Mouse (Mus musculus) neural tube, embryonic 14.5 days (tissue): ENCODE data around the gene Grik4. TPM values are rescaled to one million over a fixed set of nuclear protein-coding genes. Genes with fewer than 3 reads are reported as not detected.

Experiments used
- ATAC-seq: fragments of 200-750 bp; cut with Nextera tagmentation; 2 replicates; pipeline ENCODE4 v1.8.0; 2017; ENCODE audit warnings: low read depth, mild to moderate bottlenecking, moderate TSS enrichment, moderate library complexity
- H3K27ac ChIP-seq: fragments of 300-500 bp; sonication (generic); 2 replicates; pipeline ENCODE4 v1.5.1; 2014; ENCODE audit warnings: low read depth, mild to moderate bottlenecking, control low read depth, low read length, moderate library complexity, mixed read lengths
- H3K27me3 ChIP-seq: fragments of 300-500 bp; sonication (generic); 2 replicates; pipeline ENCODE4 v1.6.1; 2014; ENCODE audit warnings: low read length; ENCODE audit not compliant: control insufficient read depth, insufficient read depth
- H3K36me3 ChIP-seq: fragments of 300-500 bp; sonication (generic); 2 replicates; pipeline ENCODE4 v1.6.1; 2014; ENCODE audit warnings: low read length, mixed read lengths; ENCODE audit not compliant: control insufficient read depth, insufficient read depth
- H3K4me1 ChIP-seq: fragments of 300-500 bp; sonication (generic); 2 replicates; pipeline ENCODE4 v1.6.1; 2014; ENCODE audit warnings: low read length; ENCODE audit not compliant: control insufficient read depth, insufficient read depth
- H3K4me2 ChIP-seq: fragments of 300-500 bp; sonication (generic); 2 replicates; pipeline ENCODE4 v1.6.1; 2014; ENCODE audit warnings: mild to moderate bottlenecking, low read depth, low read length, control low read depth
- H3K4me3 ChIP-seq: fragments of 300-500 bp; sonication (generic); 2 replicates; pipeline ENCODE4 v1.5.1; 2014; ENCODE audit warnings: low read depth, low read length, control low read depth, mixed read lengths
- H3K9ac ChIP-seq: fragments of 300-500 bp; sonication (generic); replicated peaks from 2 replicates; pipeline ENCODE4 v1.6.1; 2014; ENCODE audit warnings: low read depth, mild to moderate bottlenecking, control low read depth, low read length, mixed read lengths
- H3K9me3 ChIP-seq: fragments of 300-500 bp; sonication (generic); 2 replicates; pipeline ENCODE4 v1.6.1; 2016; ENCODE audit warnings: low read length; ENCODE audit not compliant: control insufficient read depth
- WGBS: fragments of 180-500 bp; shearing (Covaris S2); extraction: QIAGEN DNeasy Blood & Tissue Kit; methylation state at CpG from one replicate; pipeline ENCODE4 v1.1.7; 2014; 5-methylcytosine and 5-hydroxymethylcytosine counted together
- polyA plus RNA-seq: library from polyadenylated mRNA; unstranded; fragments of >200 nt; fragmentation: Nextera tagmentation; extraction: Ambion mirVana; gene quantifications from 2 replicates; pipeline ENCODE4 v1.2.1, GENCODE M21; 2014

Gene Grik4
- polyA plus RNA-seq, 1 experiment from 2014 or later = 5.6 TPM

GRCm38 (mm10) chr9:42844301-42844700, 100.0 kb downstream of the Grik4 start:
- Histone ChIP-seq H3K27ac (no peak overlapping the region), H3K9ac (no peak overlapping the region), H3K36me3 (no peaks in the 10 kb centered on the region), H3K27me3 (no peaks in the 10 kb centered on the region), H3K4me1 (peaks cover 8% of the 10 kb centered on the region), H3K4me3 (no peak overlapping the region), H3K9me3 (no peaks in the 10 kb centered on the region), H3K4me2 (no peak overlapping the region)
- WGBS = 94% methylated on average over 5 of the region's 5 CpGs
- ATAC-seq = no peak

- Histone ChIP-seq H3K4me1 (no peaks in the 10 kb centered on the region), H3K9me3 (no peaks in the 10 kb centered on the region), H3K36me3 (no peaks in the 10 kb centered on the region), H3K9ac (no peak overlapping the region), H3K4me2 (no peak overlapping the region), H3K27ac (no peak overlapping the region), H3K27me3 (no peaks in the 10 kb centered on the region), H3K4me3 (no peak overlapping the region)
- no peak for ATAC-seq
- WGBS = 60% methylated on average over 5 of the region's 5 CpGs
These were observed 106.0 kb downstream of the Grik4 start for GRCm38 (mm10) chr9:42838299-42838698.

DNA sequence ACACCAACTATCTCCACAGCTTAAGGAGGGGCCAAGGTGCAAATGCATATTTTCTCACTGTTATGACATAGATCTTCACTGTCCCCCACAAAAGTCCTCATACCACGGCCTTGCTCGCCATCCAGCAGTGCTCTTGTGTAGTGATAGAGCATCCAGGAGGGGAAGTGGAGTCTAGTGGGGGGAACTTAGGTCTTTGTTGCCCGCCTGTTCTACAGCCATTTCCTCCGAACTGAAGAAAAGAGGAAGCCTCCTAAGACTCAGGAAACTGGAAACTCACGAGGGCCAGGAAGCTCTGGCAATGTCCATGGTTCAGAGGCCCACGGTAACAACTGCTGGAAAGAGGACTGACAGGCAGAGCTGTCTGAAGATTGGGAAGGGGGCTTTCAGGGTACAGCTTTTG, 106.8 kb downstream of the Grik4 start:
- Histone ChIP-seq H3K4me1 (no peaks in the 10 kb centered on the region), H3K4me2 (no peak overlapping the region), H3K9ac (no peak overlapping the region), H3K4me3 (no peak overlapping the region), H3K27ac (no peak overlapping the region), H3K9me3 (no peaks in the 10 kb centered on the region), H3K27me3 (no peaks in the 10 kb centered on the region), H3K36me3 (no peaks in the 10 kb centered on the region)
- 78% methylated on average over 6 of the region's 6 CpGs for WGBS
- ATAC-seq = no peak

- Histone ChIP-seq H3K4me2 (no peak overlapping the region), H3K4me1 (no peaks in the 10 kb centered on the region), H3K27me3 (no peaks in the 10 kb centered on the region), H3K9ac (no peak overlapping the region), H3K36me3 (no peaks in the 10 kb centered on the region), H3K9me3 (no peaks in the 10 kb centered on the region), H3K4me3 (no peak overlapping the region), H3K27ac (no peak overlapping the region)
- no peak for ATAC-seq
- WGBS = 81% methylated on average over 6 of the region's 6 CpGs
These were observed 112.7 kb downstream of the Grik4 start for GRCm38 (mm10) chr9:42831558-42831957.

- no peak overlapping the region for H3K9ac ChIP-seq
- WGBS = 43% methylated on average over 3 of the region's 3 CpGs
- H3K27ac ChIP-seq = no peak overlapping the region
These were observed 125.0 kb downstream of the Grik4 start for GRCm38 (mm10) chr9:42819247-42819646.

GRCm38 (mm10) chr9:42816815-42817214, 127.5 kb downstream of the Grik4 start:
- no peaks in the 10 kb centered on the region for H3K9me3 ChIP-seq
- ATAC-seq = no peak
- H3K27me3 ChIP-seq = no peaks in the 10 kb centered on the region

More at GRCm38 (mm10) chr9:42819247-42819646, 125.0 kb downstream of the Grik4 start:
- no peak for ATAC-seq
- Histone ChIP-seq H3K27me3 (no peaks in the 10 kb centered on the region), H3K9me3 (no peaks in the 10 kb centered on the region), H3K4me2 (no peak overlapping the region), H3K36me3 (no peaks in the 10 kb centered on the region), H3K4me1 (no peaks in the 10 kb centered on the region; the same call in 1 of the 2 replicates), H3K4me3 (no peak overlapping the region)

DNA sequence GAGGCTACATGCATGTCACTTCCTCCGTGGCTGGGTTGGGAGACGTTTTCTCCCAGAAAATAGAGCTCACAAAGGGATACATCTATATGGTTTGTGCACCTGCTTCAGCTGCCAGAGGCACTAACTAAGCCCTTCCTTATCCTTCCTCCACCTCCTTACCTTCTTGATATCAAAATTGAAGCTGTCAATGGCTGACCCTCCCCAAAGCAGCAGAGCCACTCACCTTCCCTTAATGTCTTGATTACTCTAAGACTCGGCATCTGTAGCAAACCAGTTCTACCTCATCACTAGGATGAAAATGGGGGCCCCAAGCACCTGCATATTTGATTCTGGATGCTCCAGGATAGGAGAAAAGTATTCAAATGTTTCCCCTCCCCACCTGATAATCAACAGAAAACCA, 135.1 kb downstream of the Grik4 start:
- WGBS = 92% methylated on average over 3 of the region's 3 CpGs
- Histone ChIP-seq H3K9ac (no peak overlapping the region), H3K4me3 (no peak overlapping the region), H3K27ac (no peak overlapping the region), H3K4me1 (no peaks in the 10 kb centered on the region), H3K27me3 (no peaks in the 10 kb centered on the region), H3K36me3 (no peaks in the 10 kb centered on the region), H3K4me2 (no peak overlapping the region), H3K9me3 (no peaks in the 10 kb centered on the region)
- ATAC-seq = no peak

More at GRCm38 (mm10) chr9:42816815-42817214, 127.5 kb downstream of the Grik4 start:
- no peak overlapping the region for H3K4me3 ChIP-seq
- no peak overlapping the region for H3K4me2 ChIP-seq
- 53% methylated on average over 1 of the region's 1 CpGs for WGBS
- no peaks in the 10 kb centered on the region; the same call in 1 of the 2 replicates for H3K4me1 ChIP-seq
- no peak overlapping the region for H3K9ac ChIP-seq
- no peaks in the 10 kb centered on the region for H3K36me3 ChIP-seq
- H3K27ac ChIP-seq = no peak overlapping the region

DNA sequence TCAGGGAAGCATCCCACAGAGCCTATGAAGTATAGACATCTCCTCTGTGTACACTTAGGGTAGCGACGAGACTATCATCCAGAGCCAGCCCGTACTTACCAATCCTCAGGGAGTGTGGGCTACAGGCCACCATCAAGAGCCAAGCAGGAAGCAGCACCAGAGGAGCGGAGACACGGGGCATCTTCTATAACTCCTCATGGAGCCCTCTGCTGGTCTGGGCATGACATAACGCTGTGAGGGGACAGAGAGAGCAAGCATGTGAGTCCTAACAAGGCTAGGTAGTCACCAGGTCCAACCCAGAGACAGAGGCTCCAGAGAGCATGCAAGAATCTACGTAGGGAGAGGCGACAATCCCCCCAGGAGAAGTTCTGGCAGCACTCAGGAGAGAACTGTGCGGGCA, 135.9 kb downstream of the Grik4 start:
- no peaks in the 10 kb centered on the region for H3K4me1 ChIP-seq
- ATAC-seq = no peak
- WGBS = 73% methylated on average over 9 of the region's 9 CpGs
- H3K9me3 ChIP-seq = no peaks in the 10 kb centered on the region
- H3K27me3 ChIP-seq = no peaks in the 10 kb centered on the region
- H3K4me2 ChIP-seq = no peak overlapping the region
- no peak overlapping the region for H3K9ac ChIP-seq
- H3K27ac ChIP-seq = no peak overlapping the region
- no peak overlapping the region for H3K4me3 ChIP-seq
- no peaks in the 10 kb centered on the region for H3K36me3 ChIP-seq

DNA sequence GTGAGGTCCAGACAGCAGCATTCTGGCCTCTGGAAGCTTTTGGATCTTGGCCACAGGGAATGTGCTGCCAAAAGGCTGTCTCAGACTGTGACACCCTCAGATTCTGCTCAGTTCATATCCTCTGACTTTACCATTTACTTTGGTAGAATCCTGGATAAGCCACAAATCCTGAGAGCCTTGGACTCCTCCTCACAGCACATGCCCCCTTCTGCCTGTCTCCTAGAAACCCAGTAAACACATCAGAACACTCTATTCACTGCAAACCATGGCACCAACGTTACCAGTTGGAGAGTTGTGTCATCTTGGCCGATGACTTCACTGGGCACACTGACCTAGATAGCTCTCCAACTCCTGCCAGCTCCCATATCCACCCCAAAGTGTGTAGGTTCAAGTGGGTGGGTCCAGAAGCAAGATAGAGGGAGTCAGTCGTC, 141.2 kb downstream of the Grik4 start:
- H3K4me2 ChIP-seq = no peak overlapping the region
- no peaks in the 10 kb centered on the region for H3K27me3 ChIP-seq
- no peaks in the 10 kb centered on the region for H3K36me3 ChIP-seq
- H3K9ac ChIP-seq = no peak overlapping the region
- H3K4me3 ChIP-seq = no peak overlapping the region
- peak; percentile 48; the same call in 1 of the 2 replicates for ATAC-seq
- H3K4me1 ChIP-seq = 0 out of 2 replicates have a peak, but pooled peaks cover 4% of the 10 kb centered on the region
- H3K9me3 ChIP-seq = no peaks in the 10 kb centered on the region
- no peak overlapping the region for H3K27ac ChIP-seq
- 44% methylated on average over 3 of the region's 3 CpGs for WGBS
